Mouse (Mus musculus): ENCODE data around the gene Wdr5b. TPM values are rescaled to one million over a fixed set of nuclear protein-coding genes. Genes with fewer than 3 reads are reported as not detected.
"Not testable (repeated sequence)": the region's sequence is repeated elsewhere in the genome, so short reads cannot be mapped to it uniquely, and the experiment has no call there.

The Wdr5b gene
- 8.5 and 9.1 TPM in 2 replicates for polyA plus RNA-seq (2015; fragmentation: Nextera tagmentation; extraction: Ambion mirVana)

DNA sequence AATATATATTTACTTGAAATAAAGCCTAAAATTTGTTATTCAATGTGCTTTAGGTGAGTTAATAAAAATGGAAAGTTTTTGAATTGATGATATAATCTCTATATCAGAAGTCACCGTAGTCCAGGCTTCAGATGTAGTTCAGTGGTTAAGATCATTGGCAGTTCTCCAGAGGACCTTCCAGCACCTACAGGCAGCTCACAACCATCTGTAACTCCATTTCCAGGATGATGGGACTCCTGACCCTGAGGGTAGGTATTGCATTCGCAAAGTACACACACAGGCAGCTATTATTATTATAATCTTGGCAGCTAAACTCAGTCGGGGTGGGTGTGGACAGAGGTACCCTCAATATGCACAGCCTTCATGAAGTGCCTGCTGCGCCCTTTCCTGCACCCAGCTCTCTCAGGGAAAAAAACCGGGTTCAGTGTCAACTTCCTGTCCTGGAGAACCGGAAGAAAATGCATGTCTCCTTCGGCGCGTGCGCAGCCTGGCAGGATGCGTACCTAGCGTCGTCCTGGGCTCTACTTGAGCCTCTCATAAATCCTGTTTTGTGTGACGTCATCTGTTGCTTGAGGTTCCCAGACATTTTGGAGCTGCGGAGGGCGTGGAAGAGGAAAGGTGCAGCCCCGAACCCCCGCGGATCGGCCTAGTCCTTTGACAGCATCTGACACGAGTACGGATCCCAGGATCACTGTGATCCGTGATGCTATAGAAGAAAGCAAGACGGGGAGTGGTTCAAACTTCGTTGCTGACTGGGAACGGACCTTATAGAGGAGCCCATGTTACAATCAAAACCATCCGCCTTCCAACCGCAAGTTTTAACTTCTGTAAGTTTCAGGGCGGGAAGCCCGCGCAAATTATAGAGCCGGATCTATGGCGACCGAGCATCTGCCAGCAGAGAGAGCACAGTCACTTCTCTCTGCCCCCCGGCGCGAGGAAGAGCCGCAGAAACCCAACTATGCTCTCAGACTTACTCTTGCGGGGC is at the start of gene Wdr5b:
TSS of gene Wdr5b (plus strand) at position 551 of the 985 bp plus-strand sequence.
- H3K4me2 ChIP-seq: peak within 1 kb of the TSS; percentile 80
- peak; percentile 97 for ATAC-seq (ENCODE audit: insufficient read depth, low FRiP score, low read depth)
- peaks cover 8% of the 10 kb centered on the region for H3K4me1 ChIP-seq
- no peaks in the 10 kb centered on the region for H3K27me3 ChIP-seq (replicated peaks)
- no peaks in the 10 kb centered on the region for H3K9me3 ChIP-seq
- peaks cover 15% of the 10 kb centered on the region for H3K36me3 ChIP-seq
- peak within 1 kb of the TSS; percentile 77 for H3K27ac ChIP-seq
- peak within 1 kb of the TSS; percentile 44; the same call in 1 of the 2 replicates for H3K9ac ChIP-seq
- H3K4me3 ChIP-seq (replicated peaks): peak within 1 kb of the TSS; percentile 54
- WGBS: 2% methylated on average over 39 of the region's 39 CpGs

DNA sequence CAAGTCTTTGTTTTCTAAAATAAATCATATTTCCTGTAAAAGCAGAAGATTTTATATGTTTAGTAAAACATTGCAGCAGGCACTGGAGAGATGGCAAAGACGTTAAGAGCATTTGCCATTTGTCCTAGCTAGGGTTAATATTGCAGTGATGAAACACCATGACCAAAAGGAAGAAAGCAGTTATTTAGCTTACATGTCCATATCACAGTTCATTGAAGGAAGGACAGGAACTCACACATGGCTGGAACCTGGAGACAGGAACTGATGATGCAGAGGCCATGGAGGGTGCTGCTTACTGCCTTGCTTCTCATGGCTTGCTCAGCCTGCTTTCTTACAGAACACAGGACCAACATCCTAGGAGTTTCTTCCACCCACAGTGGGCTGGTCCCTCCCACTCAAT is 48.6 kb upstream of the Wdr5b start:
- no peaks in the 10 kb centered on the region for H3K4me1 ChIP-seq
- H3K4me2 ChIP-seq: no peak overlapping the region
- ATAC-seq (ENCODE audit: insufficient read depth, low FRiP score, low read depth): no peak
- H3K4me3 ChIP-seq (replicated peaks): no peak overlapping the region
- no peaks in the 10 kb centered on the region for H3K27me3 ChIP-seq (replicated peaks)
- H3K36me3 ChIP-seq: no peaks in the 10 kb centered on the region
- no peak overlapping the region for H3K9ac ChIP-seq
- 67% methylated on average over 1 of the region's 1 CpGs for WGBS
- no peaks in the 10 kb centered on the region for H3K9me3 ChIP-seq
- no peak overlapping the region for H3K27ac ChIP-seq

DNA sequence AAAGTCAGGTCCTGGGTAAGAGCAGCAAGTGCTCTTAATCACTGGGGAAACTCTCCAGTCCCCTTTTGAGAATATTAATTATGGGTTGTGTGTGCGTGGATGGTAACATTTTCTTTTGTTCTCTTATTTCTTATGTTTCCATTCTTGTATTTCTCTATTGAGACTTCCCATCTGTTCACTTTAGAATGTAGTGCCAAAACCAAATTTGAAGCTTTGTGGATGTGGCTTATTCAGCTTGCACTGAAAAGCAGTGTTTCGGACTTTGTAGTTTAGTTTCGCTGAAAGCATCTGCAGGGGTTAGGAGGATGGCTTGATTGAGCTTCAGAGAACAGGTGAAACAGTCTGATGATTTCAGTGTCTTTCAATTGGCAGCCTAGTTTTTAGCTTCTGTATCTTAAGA is 47.7 kb upstream of the Wdr5b start:
- Histone ChIP-seq H3K4me3 (replicated peaks) (no peak overlapping the region), H3K9me3 (no peaks in the 10 kb centered on the region), H3K4me1 (no peaks in the 10 kb centered on the region), H3K36me3 (no peaks in the 10 kb centered on the region), H3K27me3 (replicated peaks) (no peaks in the 10 kb centered on the region), H3K27ac (no peak overlapping the region), H3K9ac (no peak overlapping the region), H3K4me2 (no peak overlapping the region)
- ATAC-seq (ENCODE audit: insufficient read depth, low FRiP score, low read depth): no peak
- WGBS: 80% methylated on average over 3 of the region's 3 CpGs

DNA sequence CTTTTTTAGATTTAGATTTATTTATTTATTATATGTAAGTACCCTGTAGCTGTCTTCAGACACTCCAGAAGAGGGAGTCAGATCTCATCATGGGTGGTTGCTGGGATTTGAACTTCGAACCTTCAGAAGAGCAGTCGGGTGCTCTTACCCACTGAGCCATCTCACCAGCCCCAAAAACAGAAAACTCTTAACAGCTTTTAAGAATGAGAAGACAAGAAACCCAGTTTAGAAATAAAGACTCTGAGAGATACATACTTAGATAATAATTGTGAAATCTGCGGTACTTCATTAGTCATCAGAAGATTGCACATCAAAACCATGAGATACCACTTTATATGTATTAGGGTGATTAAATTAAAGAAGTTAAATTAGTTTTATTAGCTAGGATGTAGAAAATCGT is 42.1 kb upstream of the Wdr5b start:
- H3K4me2 ChIP-seq; H3K4me3 ChIP-seq (replicated peaks); H3K27me3 ChIP-seq (replicated peaks); ATAC-seq (ENCODE audit: insufficient read depth, low FRiP score, low read depth); H3K9ac ChIP-seq; H3K27ac ChIP-seq; H3K9me3 ChIP-seq; H3K4me1 ChIP-seq; H3K36me3 ChIP-seq: not testable (repeated sequence)
- 92% methylated on average over 4 of the region's 4 CpGs for WGBS

DNA sequence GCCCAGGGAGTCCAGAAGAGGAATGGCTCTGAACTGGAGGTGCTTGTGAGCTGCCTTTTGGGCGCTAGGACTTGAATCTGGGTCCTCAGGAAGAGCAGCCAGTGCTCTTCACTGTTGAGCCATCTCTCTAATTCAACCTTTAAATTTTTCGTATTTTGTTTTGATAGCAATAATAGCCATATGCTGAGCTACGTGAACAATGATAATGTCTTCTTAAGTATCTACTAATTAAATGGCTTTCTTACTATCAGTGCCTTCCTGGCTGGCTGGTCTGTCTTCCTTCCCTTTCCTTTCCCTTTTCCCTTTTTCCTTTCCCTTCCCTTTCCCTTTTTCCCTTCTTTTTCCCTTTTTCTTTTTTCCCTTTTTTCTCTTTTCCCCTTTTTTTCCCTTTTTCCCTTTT is 32.6 kb upstream of the Wdr5b start:
- Histone ChIP-seq H3K4me3 (replicated peaks) (no peak overlapping the region), H3K9ac (no peak overlapping the region), H3K36me3 (peaks cover 11% of the 10 kb centered on the region; the same call in 1 of the 2 replicates), H3K4me2 (no peak overlapping the region), H3K27ac (no peak overlapping the region), H3K27me3 (replicated peaks) (no peaks in the 10 kb centered on the region), H3K4me1 (no peaks in the 10 kb centered on the region), H3K9me3 (no peaks in the 10 kb centered on the region)
- WGBS: 88% methylated on average over 3 of the region's 3 CpGs
- ATAC-seq (ENCODE audit: insufficient read depth, low FRiP score, low read depth): no peak

DNA sequence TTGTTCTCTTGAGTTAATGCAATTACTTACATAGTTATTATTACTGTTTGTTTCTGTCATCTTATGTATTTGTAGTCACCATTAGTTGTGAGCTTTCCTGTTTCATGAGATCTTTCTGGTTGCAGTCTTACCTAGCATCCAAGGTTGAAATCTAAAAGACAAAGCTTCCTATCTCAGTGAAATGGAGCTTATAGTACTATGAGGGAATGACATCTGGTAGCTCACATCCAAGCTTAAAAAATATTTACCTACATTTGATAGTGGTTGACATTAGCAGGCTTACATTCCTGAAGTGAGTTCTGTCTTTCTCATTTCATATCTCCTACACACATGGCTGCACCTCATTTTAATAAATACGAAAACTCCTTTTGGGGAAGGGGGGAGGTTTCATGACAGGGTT is 24.7 kb upstream of the Wdr5b start:
- Histone ChIP-seq H3K27ac (no peak overlapping the region), H3K4me2 (no peak overlapping the region), H3K9me3 (no peaks in the 10 kb centered on the region), H3K27me3 (replicated peaks) (no peaks in the 10 kb centered on the region), H3K4me1 (no peaks in the 10 kb centered on the region), H3K9ac (no peak overlapping the region), H3K4me3 (replicated peaks) (no peak overlapping the region), H3K36me3 (peaks cover 11% of the 10 kb centered on the region; the same call in 1 of the 2 replicates)
- no peak for ATAC-seq (ENCODE audit: insufficient read depth, low FRiP score, low read depth)
- 97% methylated on average over 1 of the region's 1 CpGs for WGBS

DNA sequence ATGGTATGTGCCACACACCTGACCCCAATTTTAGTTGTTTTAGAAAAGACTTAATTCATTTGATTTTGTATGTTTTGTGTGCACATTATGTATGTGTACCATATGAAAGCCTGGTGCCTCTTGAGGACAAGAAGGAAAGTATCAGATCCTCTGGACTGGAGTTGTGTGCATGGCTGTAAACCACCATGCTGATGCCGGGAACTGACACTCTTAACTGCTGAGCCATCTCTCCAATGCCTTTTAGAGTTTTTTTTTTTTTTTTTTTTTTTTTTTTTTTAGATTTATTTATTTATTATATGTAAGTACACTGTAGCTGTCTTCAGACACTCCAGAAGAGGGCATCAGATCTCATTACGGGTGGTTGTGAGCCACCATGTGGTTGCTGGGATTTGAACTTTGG is 12.9 kb upstream of the Wdr5b start:
- H3K4me2 ChIP-seq; H3K27me3 ChIP-seq (replicated peaks); H3K4me1 ChIP-seq; H3K9ac ChIP-seq; H3K9me3 ChIP-seq; H3K27ac ChIP-seq; H3K4me3 ChIP-seq (replicated peaks); H3K36me3 ChIP-seq; ATAC-seq (ENCODE audit: insufficient read depth, low FRiP score, low read depth): not testable (repeated sequence)
- WGBS: 85% methylated on average over 1 of the region's 2 CpGs

DNA sequence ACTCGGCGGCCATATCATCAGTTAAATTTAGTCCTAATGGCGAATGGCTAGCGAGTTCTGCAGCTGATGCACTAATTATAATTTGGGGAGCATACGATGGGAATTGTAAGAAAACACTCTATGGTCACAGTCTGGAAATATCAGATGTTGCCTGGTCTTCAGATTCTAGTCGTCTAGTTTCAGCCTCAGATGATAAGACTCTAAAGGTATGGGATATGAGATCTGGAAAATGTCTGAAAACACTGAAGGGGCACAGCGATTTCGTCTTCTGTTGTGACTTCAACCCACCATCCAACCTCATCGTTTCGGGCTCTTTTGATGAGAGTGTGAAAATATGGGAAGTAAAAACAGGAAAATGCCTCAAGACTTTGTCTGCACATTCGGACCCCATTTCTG is 633 bp downstream of the Wdr5b start:
- Histone ChIP-seq H3K9ac (peak overlapping the region; percentile 44; the same call in 1 of the 2 replicates), H3K27me3 (replicated peaks) (no peaks in the 10 kb centered on the region), H3K27ac (peak overlapping the region; percentile 67), H3K4me2 (peak overlapping the region; percentile 80), H3K4me1 (peaks cover 8% of the 10 kb centered on the region), H3K4me3 (replicated peaks) (peak overlapping the region; percentile 54), H3K9me3 (no peaks in the 10 kb centered on the region), H3K36me3 (peaks cover 19% of the 10 kb centered on the region)
- ATAC-seq (ENCODE audit: insufficient read depth, low FRiP score, low read depth): no peak
- WGBS: 22% methylated on average over 11 of the region's 11 CpGs

DNA sequence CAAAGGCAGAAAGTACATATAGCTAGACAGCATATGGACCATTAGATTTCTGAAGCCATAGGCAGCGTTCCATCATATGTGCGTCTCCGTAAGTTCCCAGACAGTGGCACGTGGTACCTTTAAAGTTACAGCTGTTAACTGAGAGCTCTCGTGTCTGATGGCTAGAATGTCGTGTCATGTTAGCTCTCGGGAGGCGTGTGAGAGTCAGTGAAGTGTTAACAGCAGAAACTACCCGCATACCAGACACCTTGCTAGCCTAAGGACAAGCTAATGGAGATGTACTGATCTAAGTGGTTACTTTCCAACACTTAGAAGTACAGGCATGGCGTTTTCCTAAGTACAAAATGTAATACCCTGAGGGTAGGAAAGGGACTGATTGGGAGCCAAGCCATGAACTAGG is 2.1 kb downstream of the Wdr5b start:
- Histone ChIP-seq H3K4me1 (peaks cover 8% of the 10 kb centered on the region), H3K4me3 (replicated peaks) (no peak overlapping the region), H3K4me2 (no peak overlapping the region), H3K36me3 (peaks cover 28% of the 10 kb centered on the region), H3K9me3 (no peaks in the 10 kb centered on the region), H3K27me3 (replicated peaks) (no peaks in the 10 kb centered on the region), H3K9ac (no peak overlapping the region), H3K27ac (no peak overlapping the region)
- no peak for ATAC-seq (ENCODE audit: insufficient read depth, low FRiP score, low read depth)
- WGBS: 90% methylated on average over 10 of the region's 10 CpGs

DNA sequence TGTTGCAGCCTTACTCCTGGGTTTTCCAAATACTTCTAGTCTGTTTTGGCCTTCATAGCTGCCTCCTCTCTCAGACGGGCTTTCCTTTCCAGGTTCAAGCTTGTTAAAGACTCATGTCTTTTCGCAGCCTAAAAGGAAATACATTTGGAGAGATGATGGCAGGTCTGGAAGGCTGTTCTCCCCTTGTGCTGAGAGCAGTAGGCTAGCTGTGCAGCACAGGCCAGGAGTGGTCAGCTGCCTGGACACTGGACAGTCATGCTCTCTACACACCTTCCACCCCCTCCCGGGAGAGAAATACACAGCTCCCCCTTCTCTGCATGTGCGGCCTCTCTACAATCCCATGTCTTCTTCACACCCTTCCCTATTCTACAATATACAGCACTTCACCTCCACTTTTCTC is 3.0 kb downstream of the Wdr5b start:
- H3K27me3 ChIP-seq (replicated peaks): no peaks in the 10 kb centered on the region
- no peak overlapping the region for H3K4me2 ChIP-seq
- WGBS: 89% methylated on average over 4 of the region's 4 CpGs
- H3K4me3 ChIP-seq (replicated peaks): no peak overlapping the region
- H3K4me1 ChIP-seq: peaks cover 8% of the 10 kb centered on the region
- ATAC-seq (ENCODE audit: insufficient read depth, low FRiP score, low read depth): no peak
- no peak overlapping the region for H3K27ac ChIP-seq
- no peaks in the 10 kb centered on the region for H3K9me3 ChIP-seq
- H3K9ac ChIP-seq: no peak overlapping the region
- H3K36me3 ChIP-seq: peaks cover 37% of the 10 kb centered on the region

DNA sequence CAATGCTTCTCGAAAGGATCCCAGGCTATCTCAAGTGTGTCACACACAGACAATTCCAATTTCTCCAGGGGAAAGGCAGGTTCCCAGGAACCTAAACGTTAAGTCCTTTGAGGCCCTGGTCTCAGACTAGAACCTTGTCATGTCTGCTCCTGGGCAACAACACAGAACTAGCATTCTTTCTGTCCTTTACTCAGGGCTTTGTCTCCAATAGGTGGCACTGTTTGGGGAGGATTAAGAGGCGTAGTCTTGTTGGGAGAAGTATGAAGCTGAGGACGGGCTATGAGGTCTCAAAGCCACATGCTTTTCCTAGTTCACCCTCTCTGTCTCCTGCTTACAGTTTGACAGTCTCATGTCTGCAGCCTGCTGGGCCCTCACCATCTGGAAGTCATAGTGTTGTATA is 6.5 kb downstream of the Wdr5b start:
- H3K4me2 ChIP-seq: no peak overlapping the region
- no peak overlapping the region for H3K27ac ChIP-seq
- no peaks in the 10 kb centered on the region for H3K9me3 ChIP-seq
- peaks cover 49% of the 10 kb centered on the region for H3K36me3 ChIP-seq
- WGBS: 90% methylated on average over 4 of the region's 4 CpGs
- no peak overlapping the region for H3K4me3 ChIP-seq (replicated peaks)
- no peak for ATAC-seq (ENCODE audit: insufficient read depth, low FRiP score, low read depth)
- H3K27me3 ChIP-seq (replicated peaks): no peaks in the 10 kb centered on the region
- no peak overlapping the region for H3K9ac ChIP-seq
- H3K4me1 ChIP-seq: 0 out of 2 replicates have a peak, but pooled peaks cover under 1% of the 10 kb centered on the region

DNA sequence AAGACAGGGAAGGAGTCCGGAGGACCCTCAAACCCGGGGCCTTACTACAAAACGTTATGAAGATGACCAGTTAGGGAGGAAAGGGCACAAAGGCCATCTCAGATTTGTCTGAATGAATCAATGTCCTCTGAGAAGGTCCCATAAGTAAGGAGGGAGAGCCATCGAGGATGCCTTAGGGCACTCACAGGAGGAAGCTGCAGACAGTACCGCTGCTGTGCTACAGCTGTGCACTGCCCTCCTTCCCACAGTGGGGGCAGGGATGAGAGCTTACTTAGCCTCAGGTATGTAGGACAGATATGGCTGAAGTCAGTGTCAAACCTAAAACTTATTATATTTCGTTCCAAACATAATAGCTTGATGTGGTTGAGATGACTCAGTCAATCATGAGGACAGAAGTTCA is 10.5 kb downstream of the Wdr5b start:
- Histone ChIP-seq H3K9ac (no peak overlapping the region), H3K36me3 (peaks cover 33% of the 10 kb centered on the region)

More for the DNA sequence above, 10.5 kb downstream of the Wdr5b start:
- ATAC-seq (ENCODE audit: insufficient read depth, low FRiP score, low read depth): no peak
- H3K27ac ChIP-seq: no peak overlapping the region
- no peaks in the 10 kb centered on the region for H3K9me3 ChIP-seq
- H3K27me3 ChIP-seq (replicated peaks): no peaks in the 10 kb centered on the region
- H3K4me1 ChIP-seq: no peaks in the 10 kb centered on the region
- no peak overlapping the region for H3K4me3 ChIP-seq (replicated peaks)
- WGBS: 88% methylated on average over 6 of the region's 6 CpGs
- H3K4me2 ChIP-seq: no peak overlapping the region
